Mouse (Mus musculus): ENCODE results near the gene Cela3a.
A peak's percentile ranks its signal among the peaks of the same experiment; 100 is the strongest.

Gene Cela3a

GRCm38 (mm10) chr4:137369954-137370750, 39.4 kb downstream of the Cela3a start:
- no peak for DNase-seq

DNA sequence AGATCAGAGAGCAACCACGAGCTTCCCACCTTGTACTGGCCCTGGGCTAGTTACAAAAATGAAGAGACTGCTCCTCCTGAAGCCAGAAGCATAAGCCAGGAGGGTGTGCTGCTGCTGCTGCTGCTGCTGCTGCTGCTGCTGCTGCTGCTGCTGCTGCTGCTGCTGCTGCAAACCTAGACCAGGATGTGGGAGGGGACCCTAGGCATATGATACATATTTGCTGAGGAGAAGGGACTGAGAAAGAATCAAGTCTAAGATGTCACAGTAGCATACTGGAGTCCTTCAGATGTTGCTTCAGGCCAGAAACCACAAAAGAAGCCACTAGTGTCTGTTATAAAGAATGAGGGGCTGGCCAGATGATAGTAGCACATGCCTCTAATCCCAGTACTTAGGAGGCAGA, 41.4 kb downstream of the Cela3a start:
- DNase-seq, result peak; percentile 41

DNA sequence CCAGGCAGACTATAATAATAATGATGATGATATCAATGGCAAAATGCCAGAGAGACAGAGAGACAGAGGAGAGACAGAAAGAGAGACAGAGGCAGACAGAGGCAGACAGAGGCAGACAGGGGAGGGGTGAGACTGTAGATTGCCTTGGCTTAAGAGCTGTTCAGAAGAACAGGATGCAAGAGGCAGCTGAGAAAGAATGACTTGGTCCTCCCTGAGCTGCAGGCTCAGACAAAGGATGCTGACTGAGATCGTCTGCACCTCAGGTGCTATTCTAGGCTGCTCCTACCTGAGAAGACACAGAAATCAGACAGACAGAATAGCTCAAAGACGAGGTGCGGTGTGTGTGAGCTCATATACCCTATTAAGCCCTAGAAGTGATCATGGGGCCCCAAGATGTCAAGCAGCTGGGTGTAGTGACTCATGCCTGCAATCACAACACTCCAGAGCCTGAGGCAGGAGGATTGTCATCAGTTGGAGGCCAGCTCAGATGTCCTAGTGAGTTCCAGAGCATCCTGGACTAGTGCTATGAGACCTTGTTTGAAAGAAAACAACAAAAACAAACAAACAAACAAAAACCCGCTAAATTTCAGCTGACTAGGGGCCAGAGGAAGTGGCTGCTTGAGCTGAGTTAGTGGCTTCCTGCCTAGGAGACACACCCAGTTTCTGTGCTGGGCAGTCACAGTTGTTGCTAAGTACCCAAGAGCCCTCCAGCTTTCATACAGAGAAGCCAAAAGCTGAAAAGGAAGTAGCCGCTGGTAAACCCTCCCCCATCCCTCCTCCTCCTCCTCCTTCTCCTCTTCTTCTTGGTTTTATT, 42.1 kb downstream of the Cela3a start:
- DNase-seq, result no peak

GRCm38 (mm10) chr4:137366097-137366496, 43.5 kb downstream of the Cela3a start:
- DNase-seq, result no peak

DNA sequence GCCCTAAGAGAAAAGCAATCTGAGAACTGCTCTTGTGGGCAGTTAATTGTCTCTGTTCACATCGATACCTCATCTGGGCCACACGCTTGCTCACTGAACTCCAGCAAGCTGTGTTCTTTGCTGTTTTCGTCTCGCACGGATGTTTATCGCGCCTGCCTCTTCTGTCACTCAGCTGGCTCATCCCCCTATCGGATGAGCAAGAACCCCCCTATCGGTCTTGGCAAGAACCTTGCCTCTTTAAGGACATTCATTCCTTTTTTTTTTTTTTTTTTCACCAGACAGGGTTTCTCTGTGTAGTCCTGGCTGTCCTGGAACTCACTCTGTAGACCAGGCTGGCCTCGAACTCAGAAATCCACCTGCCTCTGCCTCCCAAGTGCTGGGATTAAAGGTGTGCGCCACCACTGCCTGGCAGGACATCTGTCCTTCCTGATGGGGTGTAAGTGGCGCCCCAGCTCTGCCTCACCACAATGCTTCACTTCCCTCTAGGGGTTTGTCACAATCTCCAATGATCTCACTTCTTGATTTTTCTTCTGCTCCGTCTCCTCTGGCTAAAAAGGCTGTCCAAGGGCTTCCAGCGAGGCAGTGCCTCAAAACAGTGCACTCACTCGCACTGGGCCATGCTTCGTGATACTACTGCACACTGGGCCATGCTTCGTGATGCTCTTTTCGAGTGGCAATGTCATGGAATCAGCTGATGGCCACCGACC, 44.1 kb downstream of the Cela3a start:
- no peak for DNase-seq

- no peak for DNase-seq
These were observed 44.8 kb downstream of the Cela3a start for GRCm38 (mm10) chr4:137364826-137365225.

- DNase-seq, result no peak
These were observed 48.6 kb downstream of the Cela3a start for GRCm38 (mm10) chr4:137360996-137361395.

DNA sequence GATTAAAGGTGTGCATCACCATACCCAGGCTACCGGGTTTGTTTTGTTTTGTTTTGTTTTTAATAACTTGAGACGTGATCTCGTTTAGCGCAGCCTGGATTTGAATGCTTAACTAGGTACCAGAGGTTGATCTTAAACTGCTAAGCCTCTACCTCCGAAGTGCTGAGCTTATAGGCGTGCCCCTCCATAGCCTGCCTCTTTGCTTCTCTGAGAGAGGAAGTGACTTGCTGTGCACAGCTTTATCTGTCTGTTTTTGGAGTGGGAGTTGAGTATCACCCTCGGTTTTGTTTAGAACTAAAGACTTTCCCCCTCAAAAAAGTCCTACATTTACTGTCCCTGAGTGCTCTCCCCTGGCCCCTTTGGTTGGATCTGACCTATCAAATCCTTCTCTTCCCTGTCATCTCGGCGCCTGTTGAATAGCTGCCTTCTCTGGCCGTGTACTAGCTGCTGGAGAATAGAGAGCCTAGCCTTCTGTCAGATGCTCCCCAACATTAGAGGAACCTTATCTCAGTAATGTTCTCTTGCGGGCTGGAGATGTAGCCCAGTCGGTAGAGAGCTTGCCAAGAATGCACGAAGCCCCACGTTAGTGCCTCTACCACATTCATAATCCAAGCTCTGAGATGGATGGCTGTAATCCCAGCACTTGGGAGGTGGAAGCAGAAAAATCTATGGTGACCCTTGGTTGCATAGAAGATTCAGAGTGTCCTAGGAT, 51.1 kb downstream of the Cela3a start:
- peak; percentile 45 for DNase-seq

DNA sequence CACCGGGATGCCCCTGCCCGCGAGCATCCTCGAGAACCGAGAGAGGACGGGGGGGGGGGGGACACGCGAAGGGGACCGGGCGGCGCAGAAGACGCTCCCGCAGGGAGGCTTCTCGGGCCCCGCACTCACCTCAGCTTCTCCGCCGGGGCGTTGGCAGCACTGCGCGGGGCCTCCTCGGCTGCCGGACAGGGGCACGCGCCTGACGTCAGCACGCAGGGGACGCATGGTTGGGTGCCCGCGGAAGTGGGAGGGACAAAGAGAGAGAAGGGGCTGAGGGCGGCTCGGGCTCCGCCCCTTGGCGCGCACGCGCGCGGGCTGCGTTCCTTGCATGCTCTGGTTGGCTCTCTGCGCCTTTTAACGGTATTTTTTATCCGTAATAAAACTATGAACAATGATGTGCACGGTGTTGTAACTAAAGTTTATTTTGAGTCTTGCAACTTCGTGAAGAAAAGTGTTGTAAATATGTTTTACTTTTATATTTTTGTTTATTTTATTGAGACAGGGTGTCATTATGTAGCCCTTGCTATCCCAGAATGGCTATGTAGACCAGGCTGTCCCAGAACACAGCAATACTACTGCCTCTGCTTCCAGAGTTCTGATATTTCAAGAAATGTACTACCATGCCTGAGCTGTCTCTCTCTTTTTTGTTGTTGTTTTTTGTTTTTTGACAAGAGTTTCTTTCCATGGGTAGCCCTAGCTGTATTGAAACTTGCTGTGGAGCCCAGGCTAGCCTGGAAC, 51.9 kb downstream of the Cela3a start, which contains the start of gene Cdc42:
Gene Cdc42 (minus strand): TSS at position 204 of the 738 bp plus-strand sequence.
- DNase-seq, result peak; percentile 99

DNA sequence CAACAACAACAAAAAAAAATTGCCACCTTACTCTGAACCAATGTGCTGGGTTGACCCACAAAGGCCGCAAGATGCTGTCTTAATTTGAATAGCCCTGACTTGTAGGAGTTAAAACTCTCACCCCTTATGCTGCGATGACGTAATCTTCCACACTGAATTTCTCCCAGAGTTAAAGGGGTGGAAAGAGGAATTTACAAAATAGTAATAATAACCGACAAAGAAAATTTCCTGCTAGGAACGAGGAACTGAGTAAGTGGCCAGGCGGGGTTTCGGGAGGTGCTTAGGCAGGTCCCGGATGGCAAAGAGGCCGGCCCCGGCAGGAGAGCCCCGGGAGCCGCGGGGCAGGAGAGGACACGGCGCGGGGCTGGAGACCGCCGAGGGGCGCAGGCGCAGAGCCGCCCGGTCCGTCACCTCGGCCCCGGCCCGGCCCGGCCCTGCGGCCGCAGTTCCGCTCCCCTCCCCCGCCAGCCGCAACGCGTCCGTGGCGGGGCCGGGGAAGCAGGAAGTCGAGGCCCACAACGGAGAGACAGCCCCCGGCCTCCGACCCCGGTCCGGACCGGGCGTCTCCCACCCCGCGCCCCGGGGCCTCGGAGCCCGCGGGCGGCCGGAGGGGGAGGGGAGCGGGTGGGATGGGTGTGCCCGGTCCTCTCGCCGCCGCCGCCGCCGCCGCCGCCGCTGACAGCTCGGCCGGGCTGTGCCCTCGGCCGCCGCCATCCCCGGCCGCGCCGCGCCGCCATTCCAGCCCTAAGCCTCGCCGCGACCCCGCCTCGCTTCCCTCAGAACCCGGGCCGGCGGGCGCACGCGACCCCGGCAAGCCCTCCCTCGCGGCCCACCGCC, 52.7 kb downstream of the Cela3a start:
- peak; percentile 67 for DNase-seq
